Mouse (Mus musculus) kidney, adult 8-10 months (tissue): ENCODE data around the gene Cers6.
A peak's percentile ranks its signal among the peaks of the same experiment; 100 is the strongest.

Experiments used
- DNase-seq, 2 experiments: peaks; one replicate each; pipeline ENCODE4 v3.0.0; 2022

Cers6 gene

GRCm38 (mm10) chr2:68973753-68974152 lies 112.5 kb downstream of the Cers6 start:
- no peak for DNase-seq

GRCm38 (mm10) chr2:68975286-68975685 lies 114.0 kb downstream of the Cers6 start:
- DNase-seq = no peak

- DNase-seq = no peak
Observed at GRCm38 (mm10) chr2:68975780-68976179, 114.5 kb downstream of the Cers6 start.

- no peak for DNase-seq
Observed at GRCm38 (mm10) chr2:68978244-68978643, 117.0 kb downstream of the Cers6 start.

GRCm38 (mm10) chr2:68978660-68979604 lies 117.7 kb downstream of the Cers6 start:
- DNase-seq = no peak

- no peak for DNase-seq
Observed at GRCm38 (mm10) chr2:68981302-68981701, 120.1 kb downstream of the Cers6 start.

- DNase-seq = no peak
Observed at GRCm38 (mm10) chr2:68981756-68982409, 120.6 kb downstream of the Cers6 start.

- DNase-seq = no peak
Observed at GRCm38 (mm10) chr2:68982979-68983378, 121.7 kb downstream of the Cers6 start.

- no peak for DNase-seq
Observed at GRCm38 (mm10) chr2:68983431-68983830, 122.2 kb downstream of the Cers6 start.

GRCm38 (mm10) chr2:68989117-68989516 lies 127.9 kb downstream of the Cers6 start:
- DNase-seq = no peak

GRCm38 (mm10) chr2:68992629-68993028 lies 131.4 kb downstream of the Cers6 start:
- DNase-seq = no peak

- no peak for DNase-seq
Observed at GRCm38 (mm10) chr2:68994441-68994840, 133.2 kb downstream of the Cers6 start.

- no peak for DNase-seq
Observed at GRCm38 (mm10) chr2:68995723-68996122, 134.5 kb downstream of the Cers6 start.

- no peak for DNase-seq
Observed at GRCm38 (mm10) chr2:68996268-68996667, 135.0 kb downstream of the Cers6 start.

- no peak for DNase-seq
Observed at GRCm38 (mm10) chr2:69004001-69004400, 142.8 kb downstream of the Cers6 start.

GRCm38 (mm10) chr2:69011392-69011791 lies 150.2 kb downstream of the Cers6 start:
- DNase-seq = no peak

- DNase-seq = no peak
Observed at GRCm38 (mm10) chr2:69011860-69012259, 150.6 kb downstream of the Cers6 start.

GRCm38 (mm10) chr2:69014241-69014640 lies 153.0 kb downstream of the Cers6 start:
- no peak for DNase-seq

- no peak for DNase-seq
Observed at GRCm38 (mm10) chr2:69015172-69015724, 154.0 kb downstream of the Cers6 start.

- no peak for DNase-seq
Observed at GRCm38 (mm10) chr2:69015822-69016221, 154.6 kb downstream of the Cers6 start.

GRCm38 (mm10) chr2:69019026-69019565 lies 157.9 kb downstream of the Cers6 start:
- peak; percentile 38 to 60 for DNase-seq

- DNase-seq = no peak
Observed at GRCm38 (mm10) chr2:69019821-69020489, 158.7 kb downstream of the Cers6 start.
